Mouse (Mus musculus): ENCODE data around the gene B4galnt1. TPM values are rescaled to one million over a fixed set of nuclear protein-coding genes. Genes with fewer than 3 reads are reported as not detected.

B4galnt1 gene
- polyA plus RNA-seq, 1 experiment from 2014 or later: 19.9 TPM

- Histone ChIP-seq H3K4me3 (ENCODE audit: low read depth, low read length) (no peak overlapping the region), H3K9ac (ENCODE audit: low read length) (no peak overlapping the region), H3K4me1 (ENCODE audit: control insufficient read depth, insufficient read depth, low read length) (peaks cover 14% of the 10 kb centered on the region), H3K4me2 (ENCODE audit: low read depth) (no peak overlapping the region), H3K9me3 (ENCODE audit: control insufficient read depth, low read length) (no peaks in the 10 kb centered on the region), H3K27ac (ENCODE audit: low read depth, low read length) (no peak overlapping the region), H3K36me3 (ENCODE audit: control insufficient read depth, insufficient read depth, low read length) (peaks cover 5% of the 10 kb centered on the region; the same call in 1 of the 2 replicates), H3K27me3 (ENCODE audit: control insufficient read depth, insufficient read depth, low read length) (peaks cover 8% of the 10 kb centered on the region)
- WGBS: 84% methylated on average over 15 of the region's 15 CpGs
- DNase-seq (ENCODE audit: low spot score): no peak
- no peak for ATAC-seq (ENCODE audit: insufficient read depth, low FRiP score, low TSS enrichment)
These were observed 20.5 kb downstream of the B4galnt1 start for GRCm38 (mm10) chr10:127185506-127185905.

- DNase-seq (ENCODE audit: low spot score) (no peak), ATAC-seq (ENCODE audit: insufficient read depth, low FRiP score, low TSS enrichment) (no peak)
- no peaks in the 10 kb centered on the region for H3K9me3 ChIP-seq (ENCODE audit: control insufficient read depth, low read length)
- peaks cover under 1% of the 10 kb centered on the region; the same call in 1 of the 2 replicates for H3K27me3 ChIP-seq (ENCODE audit: control insufficient read depth, insufficient read depth, low read length)
- no peak overlapping the region for H3K27ac ChIP-seq (ENCODE audit: low read depth, low read length)
- no peak overlapping the region for H3K4me2 ChIP-seq (ENCODE audit: low read depth)
- 86% methylated on average over 1 of the region's 1 CpGs for WGBS
- H3K36me3 ChIP-seq (ENCODE audit: control insufficient read depth, insufficient read depth, low read length): peaks cover 7% of the 10 kb centered on the region; the same call in 1 of the 2 replicates
- peaks cover 14% of the 10 kb centered on the region for H3K4me1 ChIP-seq (ENCODE audit: control insufficient read depth, insufficient read depth, low read length)
- no peak overlapping the region for H3K4me3 ChIP-seq (ENCODE audit: low read depth, low read length)
- no peak overlapping the region for H3K9ac ChIP-seq (ENCODE audit: low read length)
These were observed 21.4 kb downstream of the B4galnt1 start for GRCm38 (mm10) chr10:127186451-127186850.

- Histone ChIP-seq H3K9ac (ENCODE audit: low read length) (peak overlapping the region; percentile 92), H3K9me3 (ENCODE audit: control insufficient read depth, low read length) (no peaks in the 10 kb centered on the region), H3K27ac (ENCODE audit: low read depth, low read length) (peak overlapping the region; percentile 87; the same call in 1 of the 2 replicates), H3K4me3 (ENCODE audit: low read depth, low read length) (peak overlapping the region; percentile 79), H3K4me1 (ENCODE audit: control insufficient read depth, insufficient read depth, low read length) (peaks cover 14% of the 10 kb centered on the region), H3K36me3 (ENCODE audit: control insufficient read depth, insufficient read depth, low read length) (peaks cover 11% of the 10 kb centered on the region), H3K27me3 (ENCODE audit: control insufficient read depth, insufficient read depth, low read length) (no peaks in the 10 kb centered on the region), H3K4me2 (ENCODE audit: low read depth) (peak overlapping the region; percentile 99)
- 28% methylated on average over 10 of the region's 10 CpGs for WGBS
- DNase-seq (ENCODE audit: low spot score) (no peak), ATAC-seq (ENCODE audit: insufficient read depth, low FRiP score, low TSS enrichment) (no peak)
These were observed 22.5 kb downstream of the B4galnt1 start for GRCm38 (mm10) chr10:127187371-127188078.

GRCm38 (mm10) chr10:127188079-127188453, 23.0 kb downstream of the B4galnt1 start:
- H3K4me3 ChIP-seq (ENCODE audit: low read depth, low read length): peak overlapping the region; percentile 79
- H3K4me2 ChIP-seq (ENCODE audit: low read depth): peak overlapping the region; percentile 99
- peak overlapping the region; percentile 92 for H3K9ac ChIP-seq (ENCODE audit: low read length)
- ATAC-seq (ENCODE audit: insufficient read depth, low FRiP score, low TSS enrichment): no peak
- H3K27me3 ChIP-seq (ENCODE audit: control insufficient read depth, insufficient read depth, low read length): no peaks in the 10 kb centered on the region
- peak overlapping the region; percentile 87 for H3K27ac ChIP-seq (ENCODE audit: low read depth, low read length)
- under 1% methylated on average over 17 of the region's 21 CpGs for WGBS
- no peak for DNase-seq (ENCODE audit: low spot score)
- H3K36me3 ChIP-seq (ENCODE audit: control insufficient read depth, insufficient read depth, low read length): peaks cover 16% of the 10 kb centered on the region
- H3K4me1 ChIP-seq (ENCODE audit: control insufficient read depth, insufficient read depth, low read length): peaks cover 14% of the 10 kb centered on the region
- no peaks in the 10 kb centered on the region for H3K9me3 ChIP-seq (ENCODE audit: control insufficient read depth, low read length)

- peak; percentile 79 for ATAC-seq (ENCODE audit: insufficient read depth, low FRiP score, low TSS enrichment)
- under 1% methylated on average over 33 of the region's 46 CpGs for WGBS
- Histone ChIP-seq H3K4me3 (ENCODE audit: low read depth, low read length) (peak overlapping the region; percentile 79), H3K27ac (ENCODE audit: low read depth, low read length) (peak overlapping the region; percentile 87), H3K27me3 (ENCODE audit: control insufficient read depth, insufficient read depth, low read length) (no peaks in the 10 kb centered on the region), H3K36me3 (ENCODE audit: control insufficient read depth, insufficient read depth, low read length) (peaks cover 17% of the 10 kb centered on the region), H3K4me1 (ENCODE audit: control insufficient read depth, insufficient read depth, low read length) (peaks cover 14% of the 10 kb centered on the region), H3K9me3 (ENCODE audit: control insufficient read depth, low read length) (no peaks in the 10 kb centered on the region), H3K4me2 (ENCODE audit: low read depth) (peak overlapping the region; percentile 99), H3K9ac (ENCODE audit: low read length) (peak overlapping the region; percentile 92)
- DNase-seq (ENCODE audit: low spot score): peak; percentile 92
These were observed 23.6 kb downstream of the B4galnt1 start for GRCm38 (mm10) chr10:127188465-127189115.

GRCm38 (mm10) chr10:127189116-127189650, 24.2 kb downstream of the B4galnt1 start:
- Histone ChIP-seq H3K9ac (ENCODE audit: low read length) (peak overlapping the region; percentile 92), H3K36me3 (ENCODE audit: control insufficient read depth, insufficient read depth, low read length) (peaks cover 17% of the 10 kb centered on the region), H3K27ac (ENCODE audit: low read depth, low read length) (peak overlapping the region; percentile 87), H3K27me3 (ENCODE audit: control insufficient read depth, insufficient read depth, low read length) (no peaks in the 10 kb centered on the region), H3K9me3 (ENCODE audit: control insufficient read depth, low read length) (no peaks in the 10 kb centered on the region), H3K4me1 (ENCODE audit: control insufficient read depth, insufficient read depth, low read length) (peaks cover 14% of the 10 kb centered on the region), H3K4me2 (ENCODE audit: low read depth) (peak overlapping the region; percentile 99), H3K4me3 (ENCODE audit: low read depth, low read length) (peak overlapping the region; percentile 79)
- DNase-seq (ENCODE audit: low spot score) (peak; percentile 52), ATAC-seq (ENCODE audit: insufficient read depth, low FRiP score, low TSS enrichment) (peak; percentile 10)
- under 1% methylated on average over 26 of the region's 26 CpGs for WGBS

- peak; percentile 16; the same call in 1 of the 2 replicates for ATAC-seq (ENCODE audit: insufficient read depth, low FRiP score, low TSS enrichment)
These were observed 24.8 kb downstream of the B4galnt1 start, which contains the start of gene Arhgef25 for GRCm38 (mm10) chr10:127189651-127190381. Gene Arhgef25, minus strand, starts transcription at chr10:127190083.

More at GRCm38 (mm10) chr10:127189651-127190381, 24.8 kb downstream of the B4galnt1 start, which contains the start of gene Arhgef25:
- Histone ChIP-seq H3K27ac (ENCODE audit: low read depth, low read length) (peak within 1 kb of the TSS; percentile 87), H3K36me3 (ENCODE audit: control insufficient read depth, insufficient read depth, low read length) (peaks cover 17% of the 10 kb centered on the region), H3K9ac (ENCODE audit: low read length) (peak within 1 kb of the TSS; percentile 92), H3K4me1 (ENCODE audit: control insufficient read depth, insufficient read depth, low read length) (peaks cover 16% of the 10 kb centered on the region), H3K27me3 (ENCODE audit: control insufficient read depth, insufficient read depth, low read length) (no peaks in the 10 kb centered on the region), H3K4me3 (ENCODE audit: low read depth, low read length) (peak within 1 kb of the TSS; percentile 79), H3K4me2 (ENCODE audit: low read depth) (peak within 1 kb of the TSS; percentile 99), H3K9me3 (ENCODE audit: control insufficient read depth, low read length) (no peaks in the 10 kb centered on the region)
- WGBS: under 1% methylated on average over 35 of the region's 35 CpGs
- peak; percentile 61 for DNase-seq (ENCODE audit: low spot score)

Measured in neural tube, embryonic 11.5 days (tissue).